Mouse (Mus musculus) left cerebral cortex, adult 9 months (tissue): ENCODE measurements around the gene 1700029H14Rik.

Source experiments
- DNase-seq, 2 experiments: peaks; one replicate each; pipeline ENCODE4 v3.0.0; 2022; ENCODE audit warnings: low spot score in 2 of 2

The 1700029H14Rik gene

GRCm38 (mm10) chr8:13562118-13562517 lies at the start of gene 1700029H14Rik:
1700029H14Rik (minus strand) TSS chr8:13562461.
- DNase-seq = no peak

DNA sequence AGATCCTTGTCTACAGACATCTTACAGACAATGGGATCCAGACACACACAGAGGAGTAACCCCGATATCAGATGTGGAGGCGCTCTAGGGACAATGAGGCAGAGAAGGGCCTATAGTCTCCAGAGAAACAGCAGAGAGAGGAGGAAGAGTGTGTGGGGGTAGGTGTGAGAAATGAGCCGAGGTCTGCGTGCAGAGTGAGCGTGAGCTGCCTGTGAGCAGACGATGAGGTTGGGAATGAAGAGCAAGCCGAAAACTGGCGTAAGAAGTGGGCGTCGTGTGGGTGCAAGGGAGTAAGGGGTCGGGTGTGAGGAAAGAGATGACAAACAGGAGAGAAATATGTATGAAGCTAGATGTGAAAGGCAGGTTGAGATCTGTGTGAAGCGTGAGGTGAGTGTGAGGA lies 49.4 kb upstream of the 1700029H14Rik start:
- DNase-seq = peak in 1 of 2 experiments; percentile 73

- DNase-seq = no peak
Observed at GRCm38 (mm10) chr8:13609971-13610370, 47.7 kb upstream of the 1700029H14Rik start.

- no peak for DNase-seq
Observed at GRCm38 (mm10) chr8:13608946-13609345, 46.7 kb upstream of the 1700029H14Rik start.

- no peak for DNase-seq
Observed at GRCm38 (mm10) chr8:13605920-13606480, 43.7 kb upstream of the 1700029H14Rik start.

- no peak for DNase-seq
Observed at GRCm38 (mm10) chr8:13602621-13603020, 40.4 kb upstream of the 1700029H14Rik start.

GRCm38 (mm10) chr8:13601166-13601565 lies 38.9 kb upstream of the 1700029H14Rik start:
- DNase-seq = no peak

DNA sequence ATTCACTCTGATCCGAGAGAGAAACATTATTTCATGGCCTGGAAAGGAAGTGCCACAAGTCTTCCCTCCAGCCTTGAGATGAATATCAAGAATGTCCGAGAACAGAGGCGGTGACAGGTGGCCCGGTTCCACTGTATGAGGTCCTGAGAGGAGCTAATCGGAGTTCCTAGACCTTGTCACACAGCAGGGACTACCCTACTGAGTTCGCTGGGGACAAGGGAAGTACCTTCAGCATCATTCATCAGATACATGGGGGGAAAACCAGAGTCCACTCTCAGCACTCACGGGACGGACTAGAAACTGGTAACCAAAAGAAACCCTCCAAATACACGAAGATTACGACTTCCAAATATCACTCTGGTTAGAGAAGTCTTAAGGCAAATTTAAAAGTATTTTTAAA lies 38.5 kb upstream of the 1700029H14Rik start:
- DNase-seq = no peak

- no peak for DNase-seq
Observed at GRCm38 (mm10) chr8:13600204-13600603, 37.9 kb upstream of the 1700029H14Rik start.

- DNase-seq = no peak
Observed at GRCm38 (mm10) chr8:13597777-13598176, 35.5 kb upstream of the 1700029H14Rik start.

- DNase-seq = no peak
Observed at GRCm38 (mm10) chr8:13595861-13596260, 33.6 kb upstream of the 1700029H14Rik start.

DNA sequence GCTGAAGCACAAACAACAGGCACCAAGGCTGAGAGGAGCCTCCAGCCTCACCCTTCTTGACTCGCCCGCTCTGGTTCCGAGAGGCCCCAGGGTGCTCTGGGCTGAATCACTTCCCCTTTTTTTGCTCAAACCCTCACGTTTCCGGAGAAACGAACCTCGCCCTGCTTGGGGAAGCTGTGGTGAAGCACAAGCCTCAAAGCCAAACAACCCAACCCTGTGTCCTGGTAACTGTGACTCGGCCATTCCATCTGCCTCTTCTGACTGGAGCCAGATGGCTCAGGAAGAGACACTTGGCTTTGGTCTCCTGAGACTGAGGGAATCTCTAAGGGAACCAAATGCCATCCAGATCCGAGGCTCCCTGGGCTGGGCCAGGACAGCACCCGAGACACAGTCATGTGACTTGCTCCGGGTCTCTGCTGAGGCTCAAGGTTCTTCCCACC lies 32.6 kb upstream of the 1700029H14Rik start:
- peak in 1 of 2 experiments; percentile 42 for DNase-seq

- no peak for DNase-seq
Observed at GRCm38 (mm10) chr8:13593340-13593739, 31.1 kb upstream of the 1700029H14Rik start.

DNA sequence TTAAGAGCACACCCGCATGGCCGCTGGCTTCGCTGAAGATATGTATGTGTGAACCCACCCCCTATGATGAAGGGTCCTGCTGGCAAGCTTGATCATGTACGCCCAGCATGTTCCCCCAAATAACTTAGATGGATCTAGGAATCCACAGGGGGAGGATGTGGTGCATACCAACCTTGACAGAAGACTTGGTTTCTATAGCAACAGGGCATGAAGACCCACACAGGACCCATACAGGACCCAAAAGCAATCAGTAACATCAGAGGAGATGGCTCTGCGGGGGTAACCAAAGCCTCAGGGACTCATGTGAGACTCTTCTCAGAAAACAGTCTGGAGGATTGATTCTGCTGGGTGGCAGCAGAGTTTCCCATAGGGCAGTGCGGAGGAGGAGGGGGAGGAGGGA lies 29.0 kb upstream of the 1700029H14Rik start:
- DNase-seq = no peak

- no peak for DNase-seq
Observed at GRCm38 (mm10) chr8:13589071-13589470, 26.8 kb upstream of the 1700029H14Rik start.

DNA sequence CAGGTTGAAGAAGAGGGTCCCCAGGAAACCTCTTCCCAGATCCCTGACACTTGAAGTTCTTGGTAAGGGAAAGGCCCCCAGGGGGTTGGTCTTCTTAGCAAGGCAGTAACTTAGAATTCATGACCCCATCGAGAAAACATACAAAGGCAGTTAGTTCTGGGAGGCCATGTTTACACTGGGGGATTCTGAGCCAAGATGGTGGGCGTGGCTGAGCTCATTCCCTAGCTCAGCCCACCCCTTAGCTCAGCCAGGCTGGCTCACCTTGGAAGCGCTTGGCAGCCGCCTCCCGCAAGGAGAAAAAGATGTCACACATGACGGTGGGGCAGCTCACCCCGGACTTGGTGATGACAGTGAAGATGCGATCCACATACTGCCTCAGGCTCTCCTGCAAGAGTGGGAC lies 22.4 kb upstream of the 1700029H14Rik start:
- no peak for DNase-seq

DNA sequence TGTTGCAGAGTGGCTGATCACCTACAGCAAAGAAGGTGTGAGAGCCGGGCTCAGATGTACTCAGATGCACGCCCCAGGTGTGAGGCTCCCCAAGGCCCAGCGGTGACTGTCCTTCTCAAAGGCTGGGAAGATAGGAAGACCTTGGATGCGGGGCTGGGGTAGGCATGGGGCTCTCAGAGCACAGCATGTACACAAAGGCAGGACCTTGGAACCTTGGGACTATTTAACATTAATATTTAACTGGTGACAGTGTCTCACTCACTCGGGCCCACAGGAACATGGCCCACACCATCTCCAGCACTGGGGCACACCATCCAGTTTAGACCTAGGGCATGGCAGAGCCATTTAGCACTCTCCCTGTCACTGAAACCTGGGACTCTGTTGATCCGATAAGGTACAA lies 15.6 kb upstream of the 1700029H14Rik start:
- no peak for DNase-seq

DNA sequence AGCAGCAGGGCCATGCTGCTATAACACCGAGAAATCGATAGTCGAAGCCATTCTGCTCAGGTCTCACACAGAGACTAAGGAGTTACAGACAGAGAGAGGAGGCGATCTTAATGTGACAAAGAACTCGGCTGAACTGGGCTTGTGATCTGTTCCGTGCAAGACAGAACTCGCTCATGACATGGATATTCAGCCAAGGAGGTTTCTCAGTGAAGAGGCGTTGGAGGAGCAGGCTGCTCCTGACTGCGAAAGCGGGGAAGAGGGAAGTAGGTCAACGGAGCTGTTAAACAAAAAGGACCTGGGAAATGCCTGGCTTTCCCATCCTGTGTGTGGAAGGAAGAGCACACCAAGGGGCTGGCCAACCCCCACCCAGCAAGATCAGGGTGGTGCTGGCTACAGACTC lies 9.7 kb upstream of the 1700029H14Rik start:
- DNase-seq = peak in 1 of 2 experiments; percentile 44

GRCm38 (mm10) chr8:13557526-13557925 lies 4.7 kb downstream of the 1700029H14Rik start:
- peak in 1 of 2 experiments; percentile 22 for DNase-seq

- no peak for DNase-seq
Observed at GRCm38 (mm10) chr8:13551574-13551830, 10.8 kb downstream of the 1700029H14Rik start.

GRCm38 (mm10) chr8:13550718-13551573 lies 11.3 kb downstream of the 1700029H14Rik start:
- DNase-seq = peak; percentile 85 to 96

DNA sequence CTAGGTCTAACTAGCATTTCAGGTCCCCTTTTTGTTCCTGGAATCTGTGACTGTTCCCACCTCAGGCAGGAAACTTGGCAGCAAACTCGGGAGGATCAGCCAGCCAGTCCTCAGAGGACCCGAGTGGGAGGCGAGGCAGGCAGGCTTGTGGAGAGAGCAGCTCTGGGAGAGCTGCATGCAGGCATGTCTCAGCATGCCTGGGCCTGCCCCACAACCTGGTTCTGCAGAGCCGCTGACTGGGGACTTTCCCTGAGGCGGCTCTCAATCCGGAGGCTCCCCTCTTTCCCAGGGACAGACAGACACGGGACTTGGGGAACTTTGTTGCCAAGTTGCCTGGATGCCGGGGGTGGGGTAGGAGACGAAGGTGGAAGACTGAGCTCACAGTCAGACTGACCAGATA lies 13.4 kb downstream of the 1700029H14Rik start:
- DNase-seq = peak in 1 of 2 experiments; percentile 62

DNA sequence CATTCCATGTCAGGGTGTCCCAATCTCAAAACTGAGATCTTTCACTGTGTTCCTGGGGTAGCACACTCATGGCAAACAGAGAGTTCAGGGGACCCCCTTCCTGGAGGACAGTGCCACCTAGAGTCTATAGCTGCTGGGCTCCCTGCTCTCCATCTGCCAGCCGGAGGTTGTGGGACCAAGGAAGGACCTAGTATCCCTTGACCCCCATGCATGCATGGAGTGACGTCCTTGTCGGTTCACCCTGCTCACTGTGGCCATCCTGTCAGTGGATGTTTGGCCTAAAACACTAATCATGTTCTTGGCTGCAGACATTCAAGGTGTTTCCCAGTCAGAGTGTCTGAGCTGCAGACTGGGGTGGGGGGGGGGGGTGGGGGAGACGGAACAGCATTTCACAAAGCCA lies 14.0 kb downstream of the 1700029H14Rik start:
- DNase-seq = peak in 1 of 2 experiments; percentile 30
